ENCODE assay signal across 13 mouse cellular contexts in genomic region chr15:25688424-25689283, GRCm38 (mm10).
DNase-seq lines count a peak whose midpoint lies in the region; ATAC-seq and TF ChIP-seq lines count a peak whose summit lies in the region.
"Had no signal": no experiment of that assay in that cellular context is flagged by ENCODE, and none has a peak within 500 bp of the region (broad histone marks: within the 10 kb centered on the region; RNA-seq: fewer than 3 reads in every experiment).

No protein-coding gene starts in this region.

- DNase-seq in embryonic facial prominence, embryonic 10.5 days (ENCODE audit: low spot score), result no peak
- peak; percentile 66 for DNase-seq in Patski (ENCODE audit: low read depth, low spot score)
- DNase-seq in kidney, adult 18-20 months, result peak; percentile 58
- DNase-seq in kidney, postnatal 36 days, result peak; percentile 53 to 92
- no peak for DNase-seq in lung, postnatal 4 days
- no peak for DNase-seq in cerebellum, postnatal 36 days
- no peak for DNase-seq in adrenal gland, adult 2 months
- DNase-seq: adrenal gland, postnatal 10 days; gastrocnemius, postnatal 36 days; lung, adult 18-20 months had no signal

- no peak overlapping the region for H3K4me3 ChIP-seq in embryonic facial prominence, embryonic 13.5 days
- no peak overlapping the region for H3K4me3 ChIP-seq in embryonic facial prominence, embryonic 10.5 days
- H3K4me3 ChIP-seq: layer of hippocampus, adult 2 months; megakaryocyte, embryonic 14.5 days had no signal

- H3K9me3 ChIP-seq in embryonic facial prominence, embryonic 13.5 days, result no peaks in the 10 kb centered on the region
- no peaks in the 10 kb centered on the region for H3K9me3 ChIP-seq in embryonic facial prominence, embryonic 10.5 days
- H3K9me3 ChIP-seq: megakaryocyte, embryonic 14.5 days had no signal

- H3K9ac ChIP-seq in embryonic facial prominence, embryonic 13.5 days, result no peak overlapping the region

- no peaks in the 10 kb centered on the region for H3K36me3 ChIP-seq in embryonic facial prominence, embryonic 13.5 days
- H3K36me3 ChIP-seq in embryonic facial prominence, embryonic 10.5 days (replicated peaks), result 0 out of 2 replicates have a peak, but pooled peaks cover 3% of the 10 kb centered on the region

- POLR2A ChIA-PET in Patski (lab: Charles Lee), result no interaction called here

- H3K27me3 ChIP-seq in embryonic facial prominence, embryonic 13.5 days, result no peaks in the 10 kb centered on the region
- no peaks in the 10 kb centered on the region for H3K27me3 ChIP-seq in embryonic facial prominence, embryonic 10.5 days (replicated peaks; ENCODE audit: low read depth, poor library complexity, severe bottlenecking)
- H3K27me3 ChIP-seq in Patski, result no peaks in the 10 kb centered on the region
- H3K27me3 ChIP-seq: megakaryocyte, embryonic 14.5 days had no signal

- CTCF ChIA-PET in Patski (lab: Charles Lee), result interaction anchor here (1.1 kb wide), 1 partner anchor 17 kb away, joined by 3 read pairs; no protein-coding TSS in a partner anchor

- in situ Hi-C loops in Patski (cut with MboI; ENCODE audit: low pct_unique_long_range_greater_than_20kb), result loop anchor here (5.0 kb wide), 1 partner anchor 46 kb away; no protein-coding TSS in a partner anchor

- TF ChIP-seq CTCF in Patski (IDR thresholded peaks at IDR 0.05), result no peak

- H3K4me2 ChIP-seq in embryonic facial prominence, embryonic 13.5 days, result no peak overlapping the region

- 0 out of 2 replicates have a peak, but pooled peaks have one; percentile 48 for ATAC-seq in embryonic facial prominence, embryonic 13.5 days (ENCODE audit: insufficient number of reproducible peaks, insufficient read depth, low FRiP score, low TSS enrichment, low read depth)
- peak; percentile 75 for ATAC-seq in Patski

- no peak overlapping the region for H3K27ac ChIP-seq in embryonic facial prominence, embryonic 13.5 days
- H3K27ac ChIP-seq in embryonic facial prominence, embryonic 10.5 days (replicated peaks), result no peak overlapping the region
- H3K27ac ChIP-seq: layer of hippocampus, adult 2 months had no signal

- WGBS in embryonic facial prominence, embryonic 13.5 days, result 56% methylated on average over 9 of the region's 9 CpGs
- WGBS in embryonic facial prominence, embryonic 10.5 days, result 50% methylated on average over 9 of the region's 9 CpGs

- H3K4me1 ChIP-seq in embryonic facial prominence, embryonic 13.5 days, result peaks cover 47% of the 10 kb centered on the region
- H3K4me1 ChIP-seq in embryonic facial prominence, embryonic 10.5 days, result peaks cover 51% of the 10 kb centered on the region

Comparison
In these comparisons a context has a peak if more than half of its experiments do, and no peak if none do; other contexts are left out.
1. DNase-seq: peak in Patski (single experiment), kidney, adult 18-20 months (single experiment) and kidney, postnatal 36 days (2 of 2); none in embryonic facial prominence, embryonic 10.5 days (single experiment), lung, postnatal 4 days (0 of 2), cerebellum, postnatal 36 days (0 of 2) and adrenal gland, adult 2 months (single experiment).